Mouse (Mus musculus): ENCODE data around the gene Zfp429.
A peak's percentile ranks its signal among the peaks of the same experiment; 100 is the strongest.
"Not testable (repeated sequence)": the region's sequence is repeated elsewhere in the genome, so short reads cannot be mapped to it uniquely, and the experiment has no call there.

Zfp429 gene

GRCm38 (mm10) chr13:67399183-67399903 lies at the start of gene Zfp429:
Gene Zfp429 (minus strand): TSS chr13:67399819.
- peak; percentile 67 to 75 for DNase-seq

- DNase-seq: not testable (repeated sequence)
These were observed 37.5 kb upstream of the Zfp429 start for GRCm38 (mm10) chr13:67437095-67437494.

GRCm38 (mm10) chr13:67428116-67428515 lies 28.5 kb upstream of the Zfp429 start:
- DNase-seq: no peak

- not testable (repeated sequence) for DNase-seq
These were observed 26.1 kb upstream of the Zfp429 start for GRCm38 (mm10) chr13:67425699-67426098.

DNA sequence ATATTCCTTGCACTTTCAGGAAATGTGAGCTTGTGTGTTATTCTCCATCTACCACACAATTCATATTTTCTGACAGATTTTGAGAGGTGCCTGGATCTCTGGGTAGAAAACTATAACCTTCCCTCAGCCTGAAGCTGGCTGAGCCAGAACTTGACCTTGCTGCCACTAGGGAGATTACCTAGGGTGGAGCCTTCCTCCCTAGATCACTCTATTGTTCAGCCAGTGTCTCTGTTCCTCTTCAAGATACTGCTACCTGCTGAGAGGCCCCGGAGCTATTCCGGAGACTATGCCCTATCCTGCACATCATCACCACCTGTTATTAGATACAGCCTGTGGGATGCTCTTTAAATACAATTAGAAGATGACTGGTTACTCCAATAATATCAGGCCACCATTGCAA lies 22.9 kb upstream of the Zfp429 start:
- not testable (repeated sequence) for DNase-seq

GRCm38 (mm10) chr13:67421207-67421857 lies 21.7 kb upstream of the Zfp429 start, which contains the start of gene Zfp459:
Gene Zfp459 (minus strand): TSS chr13:67421418.
- peak; percentile 48 to 58 for DNase-seq

DNA sequence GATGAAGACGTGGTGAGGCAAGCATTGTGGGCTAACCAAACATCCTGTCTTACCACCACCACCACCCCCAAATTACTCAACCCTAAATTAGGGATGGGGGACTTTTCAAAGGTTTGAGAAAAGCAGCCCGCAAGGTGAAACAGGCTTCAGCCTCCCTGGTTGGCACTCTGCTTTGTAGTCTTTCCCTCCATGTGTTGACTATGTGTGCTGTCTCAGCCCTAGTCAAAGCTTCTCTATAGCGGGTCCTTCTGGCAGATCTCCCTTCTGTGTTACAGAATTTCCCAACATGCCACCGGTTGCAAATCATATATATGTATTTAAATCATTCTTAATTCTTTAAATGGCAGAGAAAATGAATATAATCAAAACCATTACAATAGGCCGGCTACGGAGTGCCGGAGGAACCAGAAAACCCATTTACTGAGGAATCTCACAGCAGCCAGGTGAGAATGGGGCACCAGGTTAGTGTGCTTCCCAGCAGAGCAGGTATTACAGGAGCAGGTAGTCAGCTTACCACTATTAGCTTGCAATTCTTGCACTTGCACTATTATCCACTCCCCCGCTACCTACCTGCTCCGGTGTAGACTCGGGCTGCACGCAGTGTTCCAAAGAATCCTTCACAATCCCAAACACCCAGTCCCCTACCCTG lies 21.1 kb upstream of the Zfp429 start:
- no peak for DNase-seq

DNA sequence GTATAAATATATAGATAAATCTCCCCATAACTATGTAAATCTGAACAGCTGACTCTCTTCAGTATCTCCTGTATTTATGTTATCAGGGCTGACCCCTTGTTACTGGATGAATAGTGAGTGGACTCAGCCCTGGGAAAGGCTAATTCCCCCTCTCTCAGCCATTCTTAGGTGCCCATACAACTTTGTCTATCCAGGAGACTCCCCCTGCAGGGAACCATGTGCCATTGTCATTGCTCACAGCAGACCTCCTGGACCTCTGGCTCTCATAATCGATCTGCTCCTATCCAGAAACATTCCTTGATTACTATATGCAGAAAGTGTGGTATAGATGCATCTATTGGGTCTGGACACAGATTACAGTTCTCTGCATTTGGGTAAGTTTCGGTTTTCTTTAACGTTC lies 17.2 kb upstream of the Zfp429 start:
- DNase-seq: no peak

DNA sequence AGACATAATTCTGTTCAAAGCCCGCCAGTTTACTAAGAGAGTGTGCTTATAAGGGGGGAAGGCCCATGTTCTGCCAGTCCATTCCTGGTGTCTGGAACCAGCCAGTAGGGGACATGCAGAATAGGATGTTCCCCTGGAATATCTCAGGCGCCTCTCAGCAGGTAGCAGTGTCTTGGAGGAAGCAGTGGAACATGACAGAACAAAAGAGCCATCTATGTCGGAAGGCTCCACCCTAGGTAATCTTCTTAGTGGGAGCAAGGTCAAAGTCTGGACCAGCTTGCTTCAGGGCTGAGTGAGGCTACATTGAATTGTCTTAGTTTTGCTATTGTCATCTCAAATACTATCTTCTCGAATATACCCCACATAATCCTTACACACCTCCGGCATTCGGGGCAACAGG lies 16.1 kb upstream of the Zfp429 start:
- DNase-seq: no peak

DNA sequence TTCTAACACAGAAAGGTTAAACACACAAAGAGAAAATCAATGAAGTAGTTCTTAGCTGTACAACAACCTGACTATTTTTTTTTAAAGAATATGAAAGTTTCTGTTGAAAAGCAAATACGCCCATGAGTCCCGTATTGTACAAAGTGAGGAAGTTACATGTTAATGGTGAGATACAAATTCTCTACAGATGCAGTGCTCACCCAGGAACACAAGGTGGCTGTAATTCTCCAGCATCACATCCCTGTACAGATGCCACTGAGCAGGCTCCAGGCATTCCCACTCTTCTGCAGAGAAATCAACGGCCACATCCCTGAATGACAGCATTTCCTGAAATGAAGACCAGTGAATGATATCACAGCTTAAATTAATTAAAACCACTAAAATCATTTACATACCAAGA lies 14.0 kb upstream of the Zfp429 start:
- DNase-seq: not testable (repeated sequence)

DNA sequence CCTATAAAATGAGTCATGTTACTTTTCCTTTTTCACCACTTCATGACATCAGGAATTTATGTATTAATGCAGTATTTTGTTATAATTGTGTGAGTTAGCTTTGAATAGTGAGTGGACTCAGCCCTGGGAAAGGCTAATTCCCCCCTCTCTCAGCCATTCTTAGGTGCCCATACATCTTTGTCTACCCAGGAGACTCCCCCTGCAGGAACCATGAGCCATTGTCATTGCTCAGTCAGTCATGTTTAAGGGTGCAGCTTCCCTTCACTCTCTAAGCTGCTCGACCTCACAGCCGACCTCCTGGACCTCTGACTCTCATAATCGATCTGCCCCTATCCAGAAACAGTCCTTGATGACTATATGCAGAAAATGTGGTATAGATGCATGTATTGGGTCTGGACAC lies 23.4 kb downstream of the Zfp429 start:
- DNase-seq: not testable (repeated sequence)

GRCm38 (mm10) chr13:67375050-67375911 lies 24.3 kb downstream of the Zfp429 start, which contains the start of the genes Gm28041 and Zfp456:
Gene Gm28041 (minus strand): TSS chr13:67375733.
Gene Zfp456 (minus strand): TSS chr13:67375810.
- DNase-seq: peak; percentile 46 to 66

- DNase-seq: peak; percentile 88 to 91
These were observed 39.4 kb downstream of the Zfp429 start, which contains the start of the genes Gm28044 and Zfp953 for GRCm38 (mm10) chr13:67360131-67360744. Gene Gm28044 (minus strand): TSS chr13:67360536. Gene Zfp953 (minus strand): TSS chr13:67360605.

DNA sequence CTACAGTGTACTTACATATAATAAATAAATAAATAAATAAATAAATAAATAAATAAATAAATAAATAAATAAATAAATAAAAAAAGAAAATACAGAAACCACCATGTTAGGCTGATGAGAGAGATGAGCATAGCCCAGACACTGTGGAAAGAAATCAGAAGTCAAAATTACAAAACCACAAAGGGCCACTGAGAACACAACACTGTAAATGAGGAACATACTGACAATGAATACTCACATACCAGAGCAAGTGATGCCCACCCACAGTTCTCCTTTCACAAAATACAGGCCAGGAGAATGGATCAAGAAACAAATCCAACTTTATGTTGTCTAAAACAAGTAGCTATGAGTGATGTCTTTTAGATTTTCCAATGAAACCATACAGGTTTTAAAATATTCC lies 47.8 kb downstream of the Zfp429 start:
- DNase-seq: no peak

DNA sequence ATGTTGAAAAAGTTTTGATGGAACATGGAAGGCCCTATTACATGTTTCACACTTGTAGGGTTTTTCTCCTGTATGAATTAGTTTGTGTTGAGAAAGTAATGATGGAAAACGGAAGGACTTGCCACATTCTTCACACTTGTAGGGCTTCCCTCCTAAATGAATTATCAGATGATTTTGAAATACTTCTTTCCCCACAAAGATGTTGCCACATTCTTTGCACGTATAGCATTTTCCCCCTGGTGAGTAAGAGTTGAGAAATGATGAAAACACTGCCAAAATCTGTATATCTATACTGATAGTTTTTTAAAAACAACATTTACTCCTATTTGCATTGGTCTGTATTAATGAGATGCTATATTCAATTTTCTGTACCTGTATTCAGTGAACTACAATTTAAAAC lies 56.2 kb downstream of the Zfp429 start:
- no peak for DNase-seq

All from cerebellum, postnatal 25 days (tissue).